Mouse (Mus musculus): ENCODE measurements around the gene Stxbp6.
"Not testable (repeated sequence)": the region's sequence is repeated elsewhere in the genome, so short reads cannot be mapped to it uniquely, and the experiment has no call there.

The Stxbp6 gene

DNA sequence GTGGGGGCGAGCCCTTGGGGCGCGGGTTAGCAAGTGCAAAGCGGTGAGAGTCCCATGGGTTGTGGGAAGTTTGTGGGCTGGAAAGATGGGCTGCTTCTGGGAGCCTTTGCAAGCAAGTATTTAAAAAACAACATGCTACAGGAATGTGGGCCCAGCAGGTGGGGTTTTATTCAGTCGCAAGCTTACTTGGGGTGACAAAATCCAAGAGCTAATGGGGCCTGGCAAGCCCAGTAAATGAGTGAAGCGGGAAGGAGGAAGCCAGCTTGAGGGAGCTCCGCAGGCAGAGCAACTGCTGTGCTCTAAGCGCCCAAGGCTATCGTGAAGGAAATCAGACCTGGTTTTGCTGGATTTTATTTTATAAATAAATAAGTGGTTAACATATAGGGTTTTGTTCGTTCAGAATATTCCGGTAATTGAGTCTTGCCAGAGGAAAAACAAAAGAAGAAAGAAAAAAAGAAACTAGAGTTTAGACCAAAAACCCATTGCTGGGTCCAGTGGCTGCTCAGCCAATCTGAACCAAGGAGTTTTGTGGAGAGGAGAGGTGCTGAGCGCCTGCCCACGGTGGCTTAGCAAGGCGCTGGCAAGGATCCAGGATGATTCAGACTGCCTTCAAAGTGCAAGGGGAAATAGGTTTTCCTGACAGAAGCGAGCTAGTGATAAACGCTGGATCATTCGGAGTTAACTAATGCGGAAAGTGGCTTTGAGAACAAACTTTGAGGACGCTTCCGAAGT, at the start of gene Stxbp6:
Gene Stxbp6 (minus strand): TSS at position 99 of the 732 bp plus-strand sequence.
- Histone ChIP-seq H3K27me3 (ENCODE audit: control insufficient read depth, insufficient read depth, low read length, poor library complexity, severe bottlenecking) (no peaks in the 10 kb centered on the region; the same call in 1 of the 2 replicates), H3K36me3 (ENCODE audit: control insufficient read depth, insufficient read depth, low read length, poor library complexity, severe bottlenecking) (no peaks in the 10 kb centered on the region)
- DNase-seq (ENCODE audit: low read depth, low spot score), result no peak

DNA sequence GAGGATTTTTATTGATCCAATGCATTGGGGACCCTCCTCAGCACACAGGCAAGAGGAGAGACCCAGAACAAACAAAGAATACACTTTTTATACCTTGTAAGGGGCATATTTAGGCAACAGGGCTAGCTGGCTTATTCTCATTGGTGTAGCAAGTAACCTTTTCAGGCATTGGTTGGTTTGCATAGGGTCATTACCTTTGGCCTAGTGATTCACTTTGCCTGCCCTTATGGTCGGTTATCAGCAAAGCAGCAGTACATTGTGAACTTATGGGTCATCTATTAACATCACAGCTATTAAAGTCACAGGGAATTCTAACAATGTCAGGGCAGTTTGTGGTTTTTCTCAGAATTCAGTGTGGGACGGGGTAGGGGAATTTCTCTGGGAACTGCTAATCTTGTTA, 28.4 kb upstream of the Stxbp6 start:
- DNase-seq (ENCODE audit: low read depth, low spot score); H3K36me3 ChIP-seq (ENCODE audit: control insufficient read depth, insufficient read depth, low read length, poor library complexity, severe bottlenecking); H3K27me3 ChIP-seq (ENCODE audit: control insufficient read depth, insufficient read depth, low read length, poor library complexity, severe bottlenecking): not testable (repeated sequence)

DNA sequence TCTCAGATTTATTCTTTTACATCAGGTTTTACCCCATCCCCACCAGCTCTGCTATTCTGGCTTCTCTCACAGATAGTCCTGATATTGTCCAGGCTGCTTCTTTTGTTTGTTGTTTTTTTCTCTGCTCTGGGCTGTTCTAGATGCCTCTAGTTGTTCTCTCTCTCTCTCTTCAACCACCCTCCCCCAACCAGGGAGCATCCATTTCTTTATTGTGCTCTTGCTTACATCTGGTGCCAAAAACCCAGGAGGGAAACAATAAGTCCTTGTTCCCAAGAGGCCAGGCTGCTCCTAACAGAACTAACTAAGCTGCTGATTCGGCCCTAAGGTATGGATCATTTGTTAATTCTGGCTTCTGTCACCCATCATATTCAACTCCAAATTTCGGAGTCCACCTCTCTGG, 19.2 kb upstream of the Stxbp6 start:
- no peak for DNase-seq (ENCODE audit: low read depth, low spot score)
- H3K36me3 ChIP-seq (ENCODE audit: control insufficient read depth, insufficient read depth, low read length, poor library complexity, severe bottlenecking), result no peaks in the 10 kb centered on the region
- H3K27me3 ChIP-seq (ENCODE audit: control insufficient read depth, insufficient read depth, low read length, poor library complexity, severe bottlenecking), result no peaks in the 10 kb centered on the region

GRCm38 (mm10) chr12:45092444-45092843, 17.9 kb upstream of the Stxbp6 start:
- no peaks in the 10 kb centered on the region for H3K27me3 ChIP-seq (ENCODE audit: control insufficient read depth, insufficient read depth, low read length, poor library complexity, severe bottlenecking)
- no peaks in the 10 kb centered on the region for H3K36me3 ChIP-seq (ENCODE audit: control insufficient read depth, insufficient read depth, low read length, poor library complexity, severe bottlenecking)
- no peak for DNase-seq (ENCODE audit: low read depth, low spot score)

DNA sequence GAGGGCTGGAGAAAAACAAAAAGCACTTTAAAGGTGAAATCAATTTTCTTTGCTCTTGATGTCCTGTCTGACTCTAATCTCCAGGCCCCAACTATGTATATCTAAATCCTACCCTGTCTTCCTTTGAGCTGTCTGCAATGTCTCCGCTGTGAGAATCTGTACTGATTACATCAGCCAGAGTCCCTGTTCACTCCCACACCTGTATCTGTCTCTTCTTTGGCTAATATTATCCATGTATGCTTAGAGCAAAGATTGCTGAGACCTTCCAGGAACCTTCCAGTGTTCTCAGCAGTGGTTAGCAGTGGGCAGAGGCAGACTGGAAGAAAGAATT, 8.6 kb upstream of the Stxbp6 start:
- Histone ChIP-seq H3K27me3 (ENCODE audit: control insufficient read depth, insufficient read depth, low read length, poor library complexity, severe bottlenecking) (no peaks in the 10 kb centered on the region), H3K36me3 (ENCODE audit: control insufficient read depth, insufficient read depth, low read length, poor library complexity, severe bottlenecking) (no peaks in the 10 kb centered on the region)
- no peak for DNase-seq (ENCODE audit: low read depth, low spot score)

GRCm38 (mm10) chr12:45082379-45083144, 8.1 kb upstream of the Stxbp6 start:
- Histone ChIP-seq H3K36me3 (ENCODE audit: control insufficient read depth, insufficient read depth, low read length, poor library complexity, severe bottlenecking) (no peaks in the 10 kb centered on the region), H3K27me3 (ENCODE audit: control insufficient read depth, insufficient read depth, low read length, poor library complexity, severe bottlenecking) (no peaks in the 10 kb centered on the region)
- no peak for DNase-seq (ENCODE audit: low read depth, low spot score)

- Histone ChIP-seq H3K27me3 (ENCODE audit: control insufficient read depth, insufficient read depth, low read length, poor library complexity, severe bottlenecking) (no peaks in the 10 kb centered on the region), H3K36me3 (ENCODE audit: control insufficient read depth, insufficient read depth, low read length, poor library complexity, severe bottlenecking) (no peaks in the 10 kb centered on the region)
- DNase-seq (ENCODE audit: low read depth, low spot score), result no peak
Measured at GRCm38 (mm10) chr12:45081617-45082016, 7.1 kb upstream of the Stxbp6 start.

DNA sequence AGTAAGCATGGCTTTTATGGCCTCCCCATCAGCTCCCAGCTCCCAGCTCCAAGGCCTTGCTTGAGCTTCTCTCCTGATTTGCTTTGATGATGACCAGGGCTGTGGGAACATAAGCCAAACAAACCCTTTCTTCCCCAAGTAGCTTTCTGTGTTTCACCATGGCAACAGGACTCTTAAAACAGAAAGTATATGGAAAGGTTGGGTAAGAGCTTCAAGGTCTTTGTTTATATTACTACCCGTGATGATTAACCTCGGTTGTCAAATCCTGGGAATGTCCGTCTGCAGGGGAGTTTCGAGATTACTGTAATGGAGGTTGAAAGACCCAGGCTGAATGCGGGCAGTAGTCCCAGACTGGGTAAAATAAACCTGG, 6.2 kb upstream of the Stxbp6 start:
- no peak for DNase-seq (ENCODE audit: low read depth, low spot score)
- no peaks in the 10 kb centered on the region for H3K36me3 ChIP-seq (ENCODE audit: control insufficient read depth, insufficient read depth, low read length, poor library complexity, severe bottlenecking)
- H3K27me3 ChIP-seq (ENCODE audit: control insufficient read depth, insufficient read depth, low read length, poor library complexity, severe bottlenecking), result no peaks in the 10 kb centered on the region

DNA sequence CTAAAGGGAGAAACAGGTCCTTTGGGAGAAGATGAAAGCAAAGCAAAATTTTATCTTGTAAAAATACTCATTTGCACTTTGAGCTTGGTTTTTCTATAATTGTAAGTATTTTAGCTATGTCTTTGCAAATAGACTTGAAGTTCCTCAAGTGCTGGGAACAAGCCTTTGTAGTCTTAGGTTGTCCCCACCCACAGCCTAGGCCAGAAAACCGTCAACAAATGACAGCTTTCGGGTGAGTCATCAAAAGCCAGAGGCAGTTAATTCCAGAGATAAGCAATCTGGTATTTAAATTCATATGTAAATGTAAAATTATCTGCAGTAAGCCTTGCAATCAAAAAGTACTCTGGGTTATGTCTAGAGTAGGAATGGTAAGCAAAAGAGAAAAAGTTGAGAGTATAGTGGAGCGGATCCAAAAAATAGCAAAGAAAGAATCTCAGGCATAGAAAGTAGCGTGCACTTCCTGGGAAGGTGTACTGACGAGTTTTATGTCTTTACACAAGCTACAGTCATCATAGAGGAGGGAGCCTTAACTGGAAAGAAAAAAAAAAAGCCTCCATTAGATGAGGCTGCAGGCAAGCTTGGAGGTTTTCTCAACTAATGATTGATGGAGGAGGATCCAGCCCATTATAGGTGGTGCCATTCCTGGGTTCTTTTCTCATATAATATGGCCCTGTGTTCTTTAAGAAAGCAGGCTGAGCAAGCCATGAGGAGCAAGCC, 5.7 kb upstream of the Stxbp6 start:
- H3K27me3 ChIP-seq (ENCODE audit: control insufficient read depth, insufficient read depth, low read length, poor library complexity, severe bottlenecking), result no peaks in the 10 kb centered on the region
- DNase-seq (ENCODE audit: low read depth, low spot score), result no peak

DNA sequence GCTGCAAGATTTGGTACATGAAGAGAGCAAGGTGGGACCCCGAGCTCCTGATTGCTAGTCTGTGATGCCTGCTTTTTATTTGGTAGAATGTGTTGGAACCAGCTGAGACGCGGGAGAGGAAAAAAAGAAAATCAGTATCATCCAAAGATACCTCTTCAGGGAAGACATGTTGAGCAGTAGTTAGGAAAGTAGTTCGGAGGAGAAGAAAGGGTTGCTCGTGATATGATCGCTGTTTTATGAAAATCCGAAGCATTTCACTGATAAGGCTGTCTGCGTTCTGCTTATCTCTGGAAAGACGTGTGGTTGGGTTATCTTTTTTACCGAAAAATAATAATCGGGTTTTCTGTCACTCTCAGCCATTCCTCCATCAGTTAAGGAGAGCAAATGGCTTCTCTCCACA, 1.1 kb upstream of the Stxbp6 start:
- DNase-seq (ENCODE audit: low read depth, low spot score), result no peak
- Histone ChIP-seq H3K27me3 (ENCODE audit: control insufficient read depth, insufficient read depth, low read length, poor library complexity, severe bottlenecking) (no peaks in the 10 kb centered on the region; the same call in 1 of the 2 replicates), H3K36me3 (ENCODE audit: control insufficient read depth, insufficient read depth, low read length, poor library complexity, severe bottlenecking) (no peaks in the 10 kb centered on the region)

More for the DNA sequence above, 5.7 kb upstream of the Stxbp6 start:
- H3K36me3 ChIP-seq (ENCODE audit: control insufficient read depth, insufficient read depth, low read length, poor library complexity, severe bottlenecking), result no peaks in the 10 kb centered on the region

DNA sequence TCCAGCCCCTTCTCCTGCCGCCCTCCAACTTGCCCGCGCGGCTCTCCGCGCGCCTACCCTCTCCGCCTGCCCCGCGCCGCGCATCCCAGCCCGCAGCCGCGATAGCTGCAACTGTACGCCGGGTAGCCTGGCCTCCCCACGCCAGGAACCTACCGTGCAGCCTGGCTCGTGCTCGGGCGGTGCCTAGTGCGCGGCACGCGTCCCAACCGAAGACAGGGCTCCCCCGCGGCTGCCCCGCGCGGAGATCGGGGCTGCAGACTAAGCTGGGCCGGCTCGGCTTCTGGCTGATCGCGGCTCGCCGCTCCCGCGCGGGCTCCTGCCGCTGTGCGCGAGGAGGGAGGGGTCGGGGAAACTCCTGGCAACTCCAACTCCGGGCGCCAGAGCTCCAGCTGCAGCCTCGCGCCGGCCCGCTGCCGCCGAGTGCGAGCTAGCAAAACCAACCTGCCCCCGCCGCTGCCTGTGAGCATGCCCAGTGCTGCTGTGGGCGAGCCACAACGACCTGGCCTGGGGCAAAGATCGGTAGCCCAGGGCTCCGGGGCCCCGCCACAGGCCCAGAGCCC, 387 bp downstream of the Stxbp6 start:
- DNase-seq (ENCODE audit: low read depth, low spot score), result no peak
- Histone ChIP-seq H3K36me3 (ENCODE audit: control insufficient read depth, insufficient read depth, low read length, poor library complexity, severe bottlenecking) (no peaks in the 10 kb centered on the region), H3K27me3 (ENCODE audit: control insufficient read depth, insufficient read depth, low read length, poor library complexity, severe bottlenecking) (no peaks in the 10 kb centered on the region; the same call in 1 of the 2 replicates)

- DNase-seq (ENCODE audit: low read depth, low spot score), result no peak
- Histone ChIP-seq H3K36me3 (ENCODE audit: control insufficient read depth, insufficient read depth, low read length, poor library complexity, severe bottlenecking) (no peaks in the 10 kb centered on the region), H3K27me3 (ENCODE audit: control insufficient read depth, insufficient read depth, low read length, poor library complexity, severe bottlenecking) (no peaks in the 10 kb centered on the region; the same call in 1 of the 2 replicates)
Measured at GRCm38 (mm10) chr12:45073331-45074041, 1.0 kb downstream of the Stxbp6 start.

GRCm38 (mm10) chr12:45072185-45072584, 2.3 kb downstream of the Stxbp6 start:
- no peaks in the 10 kb centered on the region; the same call in 1 of the 2 replicates for H3K27me3 ChIP-seq (ENCODE audit: control insufficient read depth, insufficient read depth, low read length, poor library complexity, severe bottlenecking)
- no peak for DNase-seq (ENCODE audit: low read depth, low spot score)
- H3K36me3 ChIP-seq (ENCODE audit: control insufficient read depth, insufficient read depth, low read length, poor library complexity, severe bottlenecking), result no peaks in the 10 kb centered on the region

DNA sequence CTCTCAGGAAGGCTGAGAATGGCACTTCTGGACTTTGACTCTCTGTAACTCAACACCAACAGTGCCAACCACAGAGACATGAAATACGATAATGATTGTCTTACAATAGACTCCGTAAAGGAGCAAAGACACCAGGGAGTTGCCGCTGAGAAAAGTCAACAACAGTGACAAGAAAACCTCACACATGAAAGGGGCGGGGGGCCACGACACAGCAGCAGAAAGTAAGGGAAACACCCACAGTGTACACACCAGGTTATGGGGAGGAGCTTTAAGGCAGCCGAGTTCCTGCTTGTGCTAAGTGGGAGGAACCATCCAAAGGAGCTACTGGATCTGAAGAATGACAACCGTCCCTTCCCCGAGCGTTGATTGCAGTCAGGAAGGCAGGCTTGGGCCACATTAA, 4.3 kb downstream of the Stxbp6 start:
- no peak for DNase-seq (ENCODE audit: low read depth, low spot score)
- H3K36me3 ChIP-seq (ENCODE audit: control insufficient read depth, insufficient read depth, low read length, poor library complexity, severe bottlenecking), result no peaks in the 10 kb centered on the region

More for the DNA sequence above, 4.3 kb downstream of the Stxbp6 start:
- no peaks in the 10 kb centered on the region; the same call in 1 of the 2 replicates for H3K27me3 ChIP-seq (ENCODE audit: control insufficient read depth, insufficient read depth, low read length, poor library complexity, severe bottlenecking)
